Mouse (Mus musculus) adrenal gland, postnatal 4 days (tissue): ENCODE data around the gene Kbtbd3. TPM values are rescaled to one million over a fixed set of nuclear protein-coding genes. Genes with fewer than 3 reads are reported as not detected.

Experiments
- DNase-seq, 2 experiments: peaks; one replicate each; pipeline ENCODE4 v3.0.0; 2021 to 2022; ENCODE audit warnings: low spot score in 2 of 2, mixed read lengths in 2 of 2
- long read RNA-seq, 2 experiments: library from polyadenylated mRNA; stranded (forward); transcript quantifications; one replicate each; pipeline ENCODE4 v2.0.0; 2021
- total RNA-seq, 2 experiments: library from RNA; stranded (reverse); gene quantifications; 2 replicates each; pipeline ENCODE4 v1.2.3; 2021

Kbtbd3 gene
- 1 to 10 TPM; 5.0 to 5.5 TPM for total RNA-seq
- long read RNA-seq, experiment 1, transcript Kbtbd3-201 (3 exons, 2,231 nt): major isoform, 9 of 14 reads
- long read RNA-seq, experiment 1, partial matches to known transcripts: 0 of 14 reads
- long read RNA-seq, experiment 1, other reads (novel, unspliced or antisense): 4 of 14 reads
- long read RNA-seq, experiment 2, transcript Kbtbd3-201 (3 exons, 2,231 nt): major isoform, 7 of 10 reads
- long read RNA-seq, experiment 2, partial matches to known transcripts: 2 of 10 reads
- long read RNA-seq, experiment 2, other reads (novel, unspliced or antisense): 0 of 10 reads

DNA sequence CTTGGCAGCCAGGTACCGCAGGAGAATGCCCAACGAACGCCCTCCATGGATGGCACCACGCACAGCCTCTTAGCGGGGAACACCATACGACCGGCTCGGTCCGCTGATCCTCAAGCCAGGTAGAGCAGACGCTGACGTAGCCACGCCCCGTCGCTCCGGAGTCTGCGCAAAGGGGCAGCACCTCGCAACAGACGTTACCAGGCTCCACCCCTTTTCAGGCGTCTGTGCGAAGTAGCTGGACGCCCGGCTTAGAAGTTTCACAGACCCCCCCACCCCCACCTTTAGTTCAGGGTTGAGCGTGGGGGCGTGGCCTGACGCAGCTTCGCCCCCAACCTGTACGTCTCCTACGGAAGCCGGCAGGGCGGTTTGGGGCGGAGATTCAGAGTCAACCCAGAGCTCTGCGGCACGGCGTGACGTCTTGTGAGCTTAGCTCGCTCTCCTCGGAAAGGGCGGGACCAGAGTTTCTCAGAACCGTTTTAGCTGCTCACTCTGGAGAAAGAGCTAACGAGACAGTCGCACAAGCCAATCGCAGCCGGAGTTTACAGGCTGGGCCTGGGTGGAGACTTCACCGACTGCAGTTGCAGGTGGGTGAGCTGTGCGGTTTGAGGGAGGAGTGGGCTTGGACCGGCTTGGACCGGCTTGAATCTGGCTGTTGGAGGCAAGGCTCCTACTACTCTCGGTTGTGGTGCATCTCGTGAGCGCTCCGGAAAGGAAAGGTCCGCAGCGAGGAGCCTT, at the start of gene Kbtbd3, which contains the start of gene Aasdhppt:
Gene Kbtbd3, plus strand, starts transcription at position 483 of the 735 bp plus-strand sequence.
Gene Aasdhppt, minus strand, starts transcription at position 121 of the 735 bp plus-strand sequence.
- DNase-seq: peak; percentile 91 to 98

DNA sequence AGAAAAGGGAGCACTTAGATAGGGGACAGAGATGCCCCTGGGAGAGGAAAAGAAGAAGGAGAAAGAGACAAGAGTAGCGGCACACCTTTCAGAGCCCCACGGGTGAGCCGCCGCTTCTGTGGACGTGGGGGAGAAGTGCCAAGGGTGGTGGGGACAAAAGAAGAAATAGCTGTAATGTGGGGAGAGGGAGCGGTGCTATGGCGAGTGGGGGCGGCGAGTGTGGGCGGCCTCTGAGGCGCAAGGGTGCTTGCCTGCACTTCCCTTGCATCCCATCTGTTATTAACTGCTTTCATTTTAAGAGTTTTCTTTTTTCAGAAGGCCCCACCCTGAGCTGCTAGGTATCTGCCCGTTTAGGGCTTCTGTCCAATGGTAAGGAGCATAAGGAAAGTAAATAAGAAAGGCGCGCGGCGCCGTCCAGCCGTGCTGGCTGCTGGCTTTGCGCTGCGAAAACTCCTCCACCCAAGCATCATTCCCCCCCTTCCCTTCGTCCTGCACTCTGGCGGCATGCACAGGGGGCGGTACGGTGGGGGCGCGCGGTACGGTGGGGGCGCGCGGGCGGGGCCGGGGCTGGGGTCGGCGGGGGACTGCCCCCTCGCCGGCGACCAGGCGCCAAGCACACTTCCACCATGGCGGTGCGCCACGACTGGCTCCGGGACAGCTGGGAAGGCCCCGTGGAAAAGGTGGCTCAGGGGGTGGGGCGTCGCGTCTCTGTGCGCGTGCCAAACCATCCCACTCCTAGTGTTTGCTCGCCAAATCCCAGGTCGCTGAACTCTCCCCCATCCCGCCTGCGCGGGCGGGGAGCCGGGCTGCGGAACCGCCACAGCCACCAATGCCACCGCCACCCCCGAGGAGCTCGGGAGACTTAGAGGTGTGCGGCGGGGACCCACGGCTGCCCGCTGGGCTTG, 49.5 kb upstream of the Kbtbd3 start:
- peak in 1 of 2 experiments; percentile 30 for DNase-seq

DNA sequence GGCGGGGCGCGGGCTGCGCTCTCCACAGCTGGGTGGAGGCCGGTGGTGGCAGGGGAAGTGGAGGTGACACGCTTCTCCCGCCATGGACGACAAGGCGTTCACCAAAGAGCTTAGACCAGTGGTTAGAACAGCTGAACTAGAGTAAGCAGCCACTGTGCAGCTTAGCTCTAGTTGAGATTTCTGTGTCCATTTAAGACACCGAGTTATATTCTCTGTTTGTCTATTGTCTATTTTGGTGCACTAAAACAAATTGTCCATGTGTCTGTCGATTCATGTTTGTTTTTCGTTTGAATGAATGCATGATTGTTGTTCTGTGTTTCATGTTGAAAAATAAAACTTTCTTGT, 48.9 kb upstream of the Kbtbd3 start:
- no peak for DNase-seq

DNA sequence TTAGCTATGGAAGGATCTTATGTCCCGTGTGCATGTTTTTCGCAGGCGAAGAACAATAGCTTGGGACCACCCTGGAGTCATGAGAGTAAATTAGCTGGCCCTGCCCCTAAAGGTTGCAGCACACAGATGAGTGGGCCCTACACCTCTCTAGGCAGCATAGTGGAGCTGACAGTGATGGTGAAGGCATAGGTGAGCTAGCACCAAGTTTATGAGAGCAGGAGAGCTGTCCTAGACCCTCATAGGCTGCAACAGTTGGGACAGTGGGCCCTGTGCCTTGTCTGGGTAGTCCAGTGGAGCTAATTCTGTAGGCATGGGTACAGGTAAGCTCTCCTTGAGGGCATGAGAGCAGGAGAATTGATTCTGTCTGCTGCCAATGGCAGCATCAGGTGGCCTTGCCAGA, 42.8 kb upstream of the Kbtbd3 start:
- no peak for DNase-seq

DNA sequence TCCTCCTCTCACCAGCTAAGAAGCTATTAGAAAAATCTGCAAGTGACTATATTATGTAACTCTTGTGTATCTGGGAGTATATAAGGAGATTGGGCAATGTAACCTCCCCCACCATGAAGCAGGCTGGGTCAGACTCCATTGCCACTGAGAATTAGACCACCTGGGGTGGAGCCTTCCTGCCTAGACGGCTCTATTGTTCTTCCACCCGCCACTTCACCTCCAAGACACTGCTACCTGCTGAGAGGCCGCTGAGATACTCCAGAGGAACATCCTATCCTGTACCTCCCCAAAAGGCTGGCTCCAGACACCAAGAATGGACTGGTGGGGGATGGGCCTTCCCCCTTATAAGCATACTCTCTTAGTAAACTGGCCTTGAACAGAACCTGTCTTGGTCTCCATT, 25.8 kb upstream of the Kbtbd3 start:
- no peak for DNase-seq

DNA sequence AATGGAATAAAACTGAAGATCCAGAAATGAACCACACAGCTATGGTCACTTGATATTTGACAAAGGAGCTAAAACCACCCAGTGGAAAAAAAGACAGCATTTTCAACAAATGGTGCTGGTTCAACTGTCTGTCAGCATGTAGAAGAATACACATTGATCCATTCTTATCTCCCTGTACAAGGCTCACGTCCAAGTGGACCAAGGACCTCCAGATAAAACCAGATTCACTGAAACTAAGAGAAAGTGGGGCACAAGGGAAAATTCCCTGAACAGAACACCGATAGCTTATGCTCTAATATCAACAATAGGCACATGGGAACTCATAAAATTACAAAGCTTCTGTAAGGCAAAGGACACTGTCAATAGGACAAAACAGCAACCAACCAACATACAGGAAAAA, 9.2 kb upstream of the Kbtbd3 start:
- DNase-seq: no peak

DNA sequence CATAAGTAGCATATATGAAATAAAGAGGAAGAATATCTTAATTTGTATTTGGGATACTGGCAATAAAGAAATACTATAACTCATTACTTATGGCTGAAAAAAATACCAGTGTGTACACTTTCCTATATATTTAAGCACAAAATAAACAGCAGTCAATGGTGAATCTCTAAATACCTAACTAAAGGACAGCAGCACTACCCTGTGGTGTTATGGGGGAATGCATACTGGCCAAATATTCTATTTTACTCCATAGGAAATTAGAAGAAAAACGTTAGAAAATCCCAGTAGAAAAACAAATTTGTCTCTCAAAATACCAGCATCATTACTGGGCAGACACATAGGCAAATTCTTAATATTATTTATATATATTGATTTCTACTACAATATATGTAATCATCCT, 4.8 kb upstream of the Kbtbd3 start:
- DNase-seq: no peak

DNA sequence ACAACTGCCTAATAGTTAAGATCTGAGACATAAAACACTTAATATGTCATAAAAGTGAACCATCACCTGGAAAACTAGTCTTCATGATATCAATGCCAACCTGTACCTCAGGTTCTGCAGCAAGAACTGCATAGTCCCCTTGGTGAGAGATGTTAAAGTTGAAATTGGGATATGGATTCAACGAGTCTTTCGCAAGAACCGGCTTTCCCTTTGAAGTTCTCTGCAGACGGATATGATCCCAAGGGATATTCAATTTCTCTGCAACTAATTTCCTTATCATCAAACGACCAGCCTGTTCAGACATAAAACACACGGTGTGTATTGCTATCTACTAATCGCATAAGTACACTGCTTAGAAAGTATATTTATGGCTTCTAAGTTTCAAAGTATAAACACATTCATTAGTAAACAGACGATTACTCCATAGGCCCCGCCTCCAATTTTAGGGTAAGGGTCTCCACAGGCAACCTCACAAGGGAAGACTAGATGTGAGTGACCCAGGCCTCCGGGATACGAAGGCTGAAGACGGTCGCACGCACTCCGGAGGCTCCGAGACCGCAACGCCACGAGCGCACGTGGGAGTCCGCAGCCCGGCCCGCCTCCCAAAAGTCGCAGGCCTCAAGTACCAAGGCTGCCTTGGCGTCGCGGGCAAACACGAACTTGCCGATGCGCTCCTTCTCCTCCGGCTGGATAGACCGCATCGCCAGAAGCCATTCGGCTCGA, 844 bp upstream of the Kbtbd3 start:
- no peak for DNase-seq

DNA sequence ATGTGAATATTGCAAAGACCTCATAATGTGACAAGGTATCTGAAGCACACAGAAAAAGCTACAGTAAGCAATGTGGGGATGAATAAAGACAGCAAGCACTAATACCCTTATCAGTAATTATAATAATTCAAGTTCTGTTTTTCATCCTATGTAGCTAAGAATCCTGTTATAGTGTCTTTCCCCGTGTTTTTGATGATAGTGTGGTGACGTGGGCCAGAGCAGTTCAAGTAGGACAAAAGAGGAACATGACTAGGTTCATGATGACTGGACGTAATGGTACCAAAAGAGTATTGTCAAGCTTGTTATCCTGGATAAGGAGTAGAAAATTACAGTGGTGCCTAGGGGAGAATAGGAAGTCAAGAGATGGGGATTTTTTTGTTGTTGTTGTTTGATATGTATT, 1.1 kb downstream of the Kbtbd3 start:
- no peak for DNase-seq

DNA sequence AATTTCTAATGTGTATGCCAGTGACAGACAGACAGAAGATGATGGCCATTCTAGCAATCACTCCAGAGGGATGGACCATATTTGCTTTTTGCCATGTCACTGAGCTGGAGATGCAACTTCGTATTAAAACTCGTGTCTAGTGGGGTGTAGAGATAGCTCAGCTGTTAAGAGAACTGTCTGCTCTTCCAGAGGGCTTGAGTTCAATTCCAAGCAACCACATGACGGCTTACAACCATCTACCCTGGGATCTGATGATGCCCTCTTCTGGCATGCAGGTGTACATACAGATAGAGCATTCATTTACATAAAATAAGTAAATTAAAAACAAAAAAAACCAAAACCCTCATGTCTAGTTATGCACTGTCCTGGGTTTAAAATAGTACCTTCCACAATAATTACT, 1.5 kb downstream of the Kbtbd3 start:
- no peak for DNase-seq

DNA sequence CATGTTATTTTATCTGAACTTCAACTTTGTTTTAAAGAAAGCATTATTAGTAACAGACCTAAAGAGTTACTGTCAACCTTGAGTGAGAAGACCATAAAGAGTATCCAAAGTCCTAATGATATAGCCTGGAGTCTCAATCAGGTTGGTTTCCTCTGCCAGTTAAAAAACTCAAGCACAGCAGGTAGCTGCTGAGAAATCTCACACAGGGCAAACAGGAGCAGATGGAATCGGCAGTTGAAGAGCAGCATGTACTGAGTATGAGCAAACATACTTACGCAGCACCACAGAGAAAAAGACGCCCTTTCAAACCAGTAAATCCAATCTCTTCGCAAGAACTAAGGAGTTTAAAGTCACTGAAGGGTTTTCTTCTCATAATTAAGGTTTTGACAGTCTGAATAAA, 4.3 kb downstream of the Kbtbd3 start:
- no peak for DNase-seq

DNA sequence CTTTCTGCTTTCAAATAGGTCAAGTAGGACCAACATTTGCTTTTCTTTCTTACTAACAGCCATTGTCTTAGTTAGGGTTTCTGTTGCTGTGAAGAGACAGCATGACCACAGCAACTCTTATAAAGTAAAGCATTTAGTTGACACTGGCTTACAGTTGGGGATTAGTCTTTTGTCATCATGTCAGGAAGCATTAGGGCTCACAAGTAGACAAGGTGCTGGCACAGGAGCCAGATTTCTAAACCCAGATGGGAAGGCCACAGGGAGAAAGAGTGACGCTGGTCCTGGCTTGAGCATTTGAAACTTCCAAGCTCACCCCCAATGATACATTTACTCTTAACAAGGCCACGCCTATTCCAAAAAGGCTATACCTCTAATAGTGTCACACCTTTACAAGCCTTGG, 6.1 kb downstream of the Kbtbd3 start:
- DNase-seq: no peak

DNA sequence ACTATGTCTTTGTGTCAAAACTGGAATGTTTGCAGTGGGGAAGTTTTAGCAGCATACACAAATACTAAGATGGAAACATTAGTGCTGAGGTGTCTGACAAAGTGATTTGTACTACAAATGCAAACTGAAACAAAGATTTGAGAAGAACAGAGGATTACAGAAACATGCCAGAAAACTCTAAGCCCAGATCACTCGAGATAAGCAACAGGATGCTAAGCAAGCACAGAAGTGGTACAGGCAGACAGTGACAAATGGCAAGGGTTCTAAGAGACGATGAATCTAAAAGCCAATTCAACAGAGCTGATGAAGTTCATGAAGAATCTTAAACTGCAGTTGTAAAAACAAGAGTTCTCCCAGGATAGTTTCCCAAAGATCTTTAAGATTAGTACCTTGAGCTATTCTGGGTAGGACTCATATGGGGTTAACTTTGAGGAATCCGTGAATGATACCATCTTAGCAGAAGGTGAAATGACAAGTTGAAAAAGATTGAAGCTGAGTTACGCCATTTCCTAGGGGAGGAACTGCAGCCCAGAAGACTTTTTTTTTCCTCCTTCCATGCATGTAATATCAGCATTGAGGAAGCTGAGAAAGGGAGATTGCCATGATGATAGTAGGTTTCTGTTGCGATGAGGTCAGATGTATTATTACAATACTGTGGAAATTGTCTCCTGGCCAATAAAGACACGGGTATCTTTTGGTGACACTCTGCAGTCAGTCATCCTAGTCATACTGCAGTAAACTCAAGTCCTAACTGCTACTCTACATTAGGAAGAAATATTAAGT, 9.5 kb downstream of the Kbtbd3 start:
- no peak for DNase-seq

DNA sequence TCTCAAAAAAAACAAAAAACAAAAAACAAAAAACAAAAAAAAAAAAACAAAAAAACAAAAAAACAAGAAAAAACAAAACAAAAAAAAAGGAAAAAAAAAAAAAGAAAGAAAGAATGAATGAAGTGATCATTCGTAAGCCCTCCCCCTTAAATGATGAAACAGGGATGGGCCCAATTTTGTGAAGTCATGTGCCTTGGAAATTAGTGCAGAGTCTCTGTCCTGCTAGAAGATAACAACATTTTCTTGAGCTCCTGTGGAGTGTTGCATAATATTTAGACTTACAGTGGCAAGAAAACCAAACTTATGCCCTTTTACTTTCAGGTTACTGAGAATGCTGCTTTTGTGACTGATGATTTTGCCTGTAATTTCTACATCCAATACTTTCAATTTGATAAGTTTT, 43.5 kb downstream of the Kbtbd3 start:
- DNase-seq: no peak

DNA sequence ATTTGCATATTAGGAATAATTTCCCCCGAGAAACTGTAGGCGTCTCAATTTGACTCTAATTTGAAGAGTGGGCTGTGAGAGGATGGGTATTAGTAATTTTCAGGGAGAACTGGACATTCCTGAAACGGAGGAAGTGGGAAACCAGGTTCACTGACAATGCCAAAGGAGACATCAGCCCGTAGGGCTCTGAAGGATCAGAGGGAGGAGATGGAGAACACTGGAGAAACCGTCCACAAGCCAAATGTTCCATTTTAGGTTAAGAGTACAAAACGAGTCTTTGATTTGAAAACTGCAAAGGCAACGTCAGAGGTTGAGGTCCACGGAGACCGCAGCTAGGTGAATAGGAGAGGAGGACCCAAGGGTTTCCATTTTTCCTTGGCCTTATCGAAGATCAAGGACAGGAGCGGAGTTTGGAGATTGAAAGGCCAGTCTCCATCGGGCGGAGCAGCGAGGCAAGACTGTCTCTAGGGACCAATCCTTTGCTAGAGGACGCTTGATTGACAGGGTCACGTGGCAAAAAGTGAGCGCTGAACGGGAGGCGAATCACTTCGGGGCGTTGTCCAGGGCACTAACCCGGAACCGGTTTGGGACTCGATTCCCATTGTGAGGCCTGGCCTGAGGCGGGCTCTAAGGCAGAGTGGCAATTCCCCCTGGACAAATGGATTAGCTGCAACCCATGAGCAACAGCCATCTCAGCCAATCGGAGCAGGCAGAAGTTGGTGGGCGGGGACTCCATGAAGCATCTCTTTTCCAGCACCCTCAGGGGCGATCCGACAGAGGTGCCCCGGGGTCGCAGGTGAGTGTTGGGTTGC, 66.4 kb downstream of the Kbtbd3 start, which contains the start of gene Msantd4:
Gene Msantd4, plus strand, starts transcription at position 735 of the 812 bp plus-strand sequence.
- peak; percentile 68 to 91 for DNase-seq

DNA sequence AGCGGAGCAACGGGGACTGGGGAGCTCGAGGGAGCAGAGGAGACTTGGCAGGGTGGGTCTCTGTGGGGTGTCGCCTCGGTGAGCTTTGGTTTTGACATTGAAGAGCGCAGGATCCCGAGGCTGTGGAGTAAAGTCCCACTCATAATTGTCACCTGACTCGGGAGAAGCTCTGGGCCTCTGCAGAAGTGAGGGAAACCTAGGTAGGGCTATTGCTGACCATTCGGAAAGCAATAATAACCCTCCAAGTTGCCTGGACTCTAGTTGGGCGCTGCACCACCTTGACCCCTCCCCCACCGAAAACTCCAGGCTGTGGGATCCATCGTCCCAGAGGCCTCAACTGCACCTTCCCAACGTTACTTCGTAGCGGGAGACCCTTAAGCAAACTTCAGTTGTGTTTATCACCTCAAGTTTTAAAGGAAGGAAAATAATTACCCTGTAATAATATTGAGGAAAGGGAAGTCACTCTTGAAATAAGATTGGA, 67.0 kb downstream of the Kbtbd3 start:
- DNase-seq: no peak
